Mouse (Mus musculus): ENCODE measurements at regions not wholly inside any gene's neighbourhood (a gene's known extent, or its start where the extent isn't known, plus 50 kb on each side); places are given as distances from the start of the nearest gene placed in this dataset.

DNA sequence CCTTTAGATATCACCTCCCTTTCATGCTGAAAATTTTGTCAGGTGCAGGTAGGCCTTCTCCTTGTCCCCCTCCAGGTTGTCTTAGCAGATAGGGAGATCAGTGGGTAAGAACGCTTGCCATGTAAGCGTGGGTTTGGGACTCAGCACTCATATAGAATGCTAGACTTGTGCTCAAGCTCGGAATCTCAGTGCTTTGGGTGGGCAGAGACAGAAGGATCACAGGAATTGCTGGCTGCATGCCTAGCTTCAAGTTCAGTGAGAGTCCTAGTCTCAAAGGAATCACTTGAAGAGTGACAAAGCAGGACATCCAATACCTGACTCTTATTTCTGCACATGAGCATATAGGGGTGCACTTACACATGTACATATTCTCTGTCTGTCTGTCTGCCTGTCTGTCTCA lies 235.5 kb upstream of the Prickle1 start:
- TF ChIP-seq CTCF (IDR thresholded peaks at IDR 0.05; ENCODE audit: borderline replicate concordance, extremely low read depth, insufficient read depth, insufficient read length) (no peak), POLR2A (IDR thresholded peaks at IDR 0.05; ENCODE audit: borderline replicate concordance, extremely low read depth, insufficient read depth, insufficient read length, poor library complexity, severe bottlenecking) (no peak)
